7 mouse cellular contexts compared by ENCODE assay signal in the genomic region with DNA sequence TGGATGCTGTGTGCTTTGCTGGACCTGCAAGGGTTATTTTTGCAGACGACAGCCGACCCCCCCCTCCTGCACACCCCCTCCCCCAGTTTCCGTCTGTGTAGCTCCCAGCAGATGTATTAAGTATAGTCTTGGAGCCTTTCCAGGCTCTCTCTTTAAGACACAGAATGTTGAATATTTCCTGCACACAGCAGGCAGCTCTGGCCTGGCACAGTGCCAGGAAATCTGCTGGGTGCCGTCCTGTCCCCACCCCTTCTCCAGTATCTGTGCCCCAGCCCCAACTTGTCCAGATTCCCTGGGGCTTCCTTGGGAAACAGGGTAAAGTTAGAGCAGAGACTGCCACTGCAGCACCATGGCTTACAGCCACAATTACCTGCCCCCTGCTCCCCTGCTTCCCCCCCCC.
DNase-seq lines count a peak whose midpoint lies in the region; ATAC-seq and TF ChIP-seq lines count a peak whose summit lies in the region.

No protein-coding gene starts in this region.

- no peak for ATAC-seq in Patski
- peak; percentile 94 for ATAC-seq in intestine, embryonic 15.5 days
- ATAC-seq in midbrain, embryonic 15.5 days (replicated peaks), result peak; percentile 82

- POLR2A ChIA-PET in Patski (lab: Charles Lee), result no interaction called here

- H3K36me3 ChIP-seq in intestine, embryonic 15.5 days, result no peaks in the 10 kb centered on the region
- no peaks in the 10 kb centered on the region for H3K36me3 ChIP-seq in midbrain, embryonic 15.5 days (replicated peaks)

- DNase-seq in Patski (ENCODE audit: low read depth, low spot score), result peak; percentile 39
- peak; percentile 73 for DNase-seq in brain, adult 2 months (ENCODE audit: low read depth, low spot score)
- peak; percentile 68 for DNase-seq in gastrocnemius, postnatal 10 days
- DNase-seq in left cerebral cortex, adult 9 months (ENCODE audit: low spot score in 2 of 2), result peak; percentile 11 to 44
- peak; percentile 77 for DNase-seq in testis, postnatal 10 days (ENCODE audit: low spot score)

- H3K9ac ChIP-seq in intestine, embryonic 15.5 days, result no peak overlapping the region
- 0 out of 2 replicates have a peak overlapping the region, but pooled peaks have one; percentile 3 for H3K9ac ChIP-seq in midbrain, embryonic 15.5 days

- H3K4me2 ChIP-seq in intestine, embryonic 15.5 days (replicated peaks), result peak overlapping the region; percentile 34
- H3K4me2 ChIP-seq in midbrain, embryonic 15.5 days, result no peak overlapping the region

- in situ Hi-C loops in Patski (cut with MboI; ENCODE audit: low pct_unique_long_range_greater_than_20kb), result no loop called here

- WGBS in intestine, embryonic 15.5 days, result 9% methylated on average over 4 of the region's 4 CpGs
- 5% methylated on average over 4 of the region's 4 CpGs for WGBS in midbrain, embryonic 15.5 days

- no peaks in the 10 kb centered on the region for H3K27me3 ChIP-seq in Patski
- H3K27me3 ChIP-seq in intestine, embryonic 15.5 days (replicated peaks), result no peaks in the 10 kb centered on the region
- no peaks in the 10 kb centered on the region for H3K27me3 ChIP-seq in midbrain, embryonic 15.5 days (replicated peaks)

- CTCF ChIA-PET in Patski (lab: Charles Lee), result interaction anchor here (0.6 to 1.1 kb wide), 2 partner anchors 15 to 73 kb away, joined by 3 read pairs; no protein-coding TSS in a partner anchor

- no peaks in the 10 kb centered on the region for H3K9me3 ChIP-seq in intestine, embryonic 15.5 days
- H3K9me3 ChIP-seq in midbrain, embryonic 15.5 days, result no peaks in the 10 kb centered on the region

- peak overlapping the region; percentile 81 for H3K27ac ChIP-seq in intestine, embryonic 15.5 days
- H3K27ac ChIP-seq in midbrain, embryonic 15.5 days, result peak overlapping the region; percentile 72

- peaks cover 19% of the 10 kb centered on the region for H3K4me1 ChIP-seq in intestine, embryonic 15.5 days (replicated peaks)
- peaks cover 33% of the 10 kb centered on the region for H3K4me1 ChIP-seq in midbrain, embryonic 15.5 days

- no peak for TF ChIP-seq CTCF in Patski (IDR thresholded peaks at IDR 0.05)

- no peak overlapping the region for H3K4me3 ChIP-seq in intestine, embryonic 15.5 days (replicated peaks)
- H3K4me3 ChIP-seq in midbrain, embryonic 15.5 days, result no peak overlapping the region
